Mouse (Mus musculus) cerebellum, postnatal 4 days (tissue): ENCODE results near the gene Nbea.

ENCODE experiments used
- DNase-seq, 2 experiments: peaks; one replicate each; pipeline ENCODE4 v3.0.0; 2022; ENCODE audit warnings: low spot score in 2 of 2, mixed read lengths in 1 of 2

The Nbea gene

DNA sequence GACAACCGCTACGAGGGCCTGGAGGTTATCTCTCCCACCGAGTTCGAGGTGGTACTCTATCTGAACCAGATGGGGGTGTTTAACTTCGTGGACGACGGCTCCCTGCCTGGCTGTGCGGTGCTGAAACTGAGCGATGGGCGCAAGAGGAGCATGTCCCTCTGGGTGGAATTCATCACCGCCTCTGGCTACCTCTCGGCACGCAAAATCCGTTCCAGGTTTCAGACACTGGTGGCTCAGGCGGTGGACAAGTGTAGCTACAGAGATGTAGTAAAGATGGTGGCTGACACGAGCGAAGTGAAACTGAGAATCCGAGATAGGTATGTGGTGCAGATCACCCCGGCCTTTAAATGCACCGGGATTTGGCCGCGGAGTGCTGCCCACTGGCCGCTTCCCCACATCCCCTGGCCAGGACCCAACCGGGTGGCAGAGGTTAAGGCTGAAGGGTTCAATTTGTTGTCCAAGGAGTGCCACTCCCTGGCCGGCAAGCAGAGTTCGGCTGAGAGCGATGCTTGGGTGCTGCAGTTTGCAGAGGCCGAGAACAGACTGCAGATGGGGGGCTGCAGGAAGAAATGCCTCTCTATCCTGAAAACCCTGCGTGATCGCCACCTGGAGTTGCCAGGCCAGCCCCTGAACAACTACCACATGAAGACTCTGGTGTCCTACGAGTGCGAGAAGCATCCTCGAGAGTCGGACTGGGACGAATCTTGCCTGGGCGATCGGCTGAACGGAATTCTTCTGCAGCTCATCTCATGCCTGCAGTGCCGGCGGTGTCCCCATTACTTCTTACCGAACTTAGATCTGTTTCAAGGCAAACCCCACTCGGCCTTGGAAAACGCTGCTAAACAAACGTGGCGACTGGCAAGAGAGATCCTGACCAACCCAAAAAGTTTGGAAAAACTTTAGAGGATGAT is 400.1 kb downstream of the Nbea start:
- peak; percentile 29 to 53 for DNase-seq

DNA sequence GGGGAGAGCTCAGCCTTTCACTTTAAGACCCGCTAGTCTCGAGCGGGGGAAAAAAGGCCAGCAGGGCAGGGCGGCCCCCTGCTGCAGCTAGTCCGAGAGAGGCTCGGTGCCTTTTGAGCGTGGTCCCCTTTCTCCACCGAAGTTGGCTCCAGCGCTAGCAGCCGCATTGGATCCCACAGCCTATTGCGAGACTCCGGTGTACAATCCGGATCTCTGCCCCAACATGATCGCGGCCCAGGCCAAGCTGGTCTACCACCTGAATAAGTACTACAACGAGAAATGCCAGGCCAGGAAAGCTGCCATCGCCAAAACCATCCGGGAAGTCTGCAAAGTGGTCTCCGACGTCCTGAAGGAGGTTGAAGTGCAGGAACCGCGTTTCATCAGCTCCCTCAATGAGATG is 400.7 kb downstream of the Nbea start:
- no peak for DNase-seq

DNA sequence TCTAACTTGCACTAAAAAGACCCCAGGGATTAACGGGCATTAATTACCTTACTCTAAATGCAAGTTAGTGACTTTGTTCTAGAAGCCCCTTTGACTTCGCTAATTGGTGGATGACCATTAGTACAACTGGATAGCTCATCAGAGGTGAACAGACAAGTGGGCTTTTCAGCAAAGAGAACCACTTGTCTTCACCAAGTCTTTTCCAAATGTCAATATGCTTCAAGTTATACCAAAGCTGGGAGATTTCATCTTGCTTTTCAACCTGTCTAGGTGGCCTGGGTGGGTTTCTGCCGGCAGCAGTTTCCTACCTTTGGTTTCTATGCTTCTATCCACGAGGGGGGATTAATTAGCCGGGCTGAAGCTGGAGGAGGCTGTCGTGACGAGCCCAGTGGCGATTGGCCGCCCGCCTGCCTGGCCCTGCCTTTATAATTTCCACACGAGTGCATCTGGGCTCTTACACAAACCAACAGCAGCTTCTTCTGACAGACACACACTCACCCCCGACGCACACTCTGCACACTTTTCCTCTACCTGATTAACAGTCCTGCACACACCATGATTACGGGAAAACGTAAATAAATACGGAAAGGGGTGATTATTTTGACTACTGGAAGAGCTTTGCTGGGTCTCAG is 401.3 kb downstream of the Nbea start, which contains the start of gene Mab21l1:
Mab21l1 (plus strand) TSS at position 455 of the 632 bp plus-strand sequence.
- DNase-seq, result peak; percentile 61 to 88

DNA sequence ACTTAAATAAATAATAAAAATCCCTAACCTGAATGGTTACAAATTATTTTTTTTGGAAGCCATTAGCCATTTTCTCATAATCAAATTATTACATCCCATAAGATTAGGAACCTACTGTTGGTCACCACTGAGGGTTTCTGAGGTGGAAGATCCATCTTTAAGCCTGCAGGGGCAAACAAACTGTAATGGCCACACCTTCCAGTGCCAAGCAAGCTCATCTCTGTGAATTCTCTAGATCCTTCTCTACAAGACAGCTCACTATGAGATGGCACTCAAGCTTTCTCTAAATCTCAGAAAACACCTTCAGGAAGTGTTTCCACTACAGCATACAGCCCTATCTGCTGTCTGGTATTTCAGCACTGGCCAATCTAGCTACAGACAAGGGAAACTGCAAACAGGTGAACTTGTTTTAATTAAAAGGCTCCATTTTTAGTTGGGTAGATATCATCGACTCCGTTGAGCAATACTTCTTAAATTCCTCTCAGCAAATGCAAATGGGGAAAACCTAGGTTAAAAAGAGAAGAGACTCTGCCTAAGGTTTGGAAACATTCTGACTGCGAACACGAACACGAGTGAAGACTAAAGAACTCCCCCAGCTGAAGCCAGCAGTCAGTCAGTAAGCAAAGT is 402.0 kb downstream of the Nbea start:
- DNase-seq, result no peak

DNA sequence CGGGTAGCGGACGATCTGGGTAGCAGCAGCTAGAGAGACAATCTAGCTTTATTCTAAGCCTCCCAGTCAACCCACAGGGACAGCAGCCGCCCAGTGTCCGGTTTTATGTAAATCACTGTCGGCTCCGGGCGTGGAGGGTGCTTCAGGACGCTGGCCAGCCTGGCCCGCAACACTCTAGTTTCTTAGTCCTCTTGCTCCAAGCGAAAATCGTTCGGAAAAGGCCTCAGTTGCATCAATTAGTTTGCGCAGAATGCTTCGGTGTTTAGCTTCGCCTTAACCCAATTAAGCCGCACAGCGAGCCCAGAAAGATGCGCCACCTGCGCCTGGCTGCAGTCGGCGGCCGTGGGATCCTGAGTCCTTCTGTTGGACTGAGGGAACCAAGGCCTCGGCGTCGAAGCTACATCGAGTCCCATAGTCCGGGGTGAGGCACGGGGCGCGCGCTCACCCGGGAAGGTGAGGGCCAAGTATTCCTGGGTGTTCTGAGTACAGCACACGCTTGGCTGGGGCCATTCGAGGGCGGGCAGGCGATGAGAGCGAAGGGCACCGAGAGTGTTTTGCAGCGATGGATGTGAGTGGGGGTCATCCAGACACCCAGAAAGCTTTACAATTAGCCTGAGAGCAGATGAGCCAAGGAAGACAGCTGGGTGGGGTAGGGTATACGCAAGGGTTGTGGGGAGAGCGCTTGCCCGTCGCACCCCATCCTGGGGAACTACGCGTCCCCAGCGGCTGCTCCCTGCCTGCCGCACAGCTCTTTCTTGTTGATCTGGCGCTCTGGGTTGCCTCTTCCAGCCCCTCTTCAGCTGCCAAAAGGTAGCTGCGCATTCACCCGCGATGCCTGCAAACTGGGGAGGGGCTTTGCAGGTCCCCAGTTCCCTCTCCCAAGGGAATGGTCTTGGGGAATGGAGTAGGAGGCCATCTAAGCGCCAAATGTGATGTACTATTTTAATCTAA is 403.1 kb downstream of the Nbea start:
- peak in 1 of 2 experiments; percentile 66 for DNase-seq

DNA sequence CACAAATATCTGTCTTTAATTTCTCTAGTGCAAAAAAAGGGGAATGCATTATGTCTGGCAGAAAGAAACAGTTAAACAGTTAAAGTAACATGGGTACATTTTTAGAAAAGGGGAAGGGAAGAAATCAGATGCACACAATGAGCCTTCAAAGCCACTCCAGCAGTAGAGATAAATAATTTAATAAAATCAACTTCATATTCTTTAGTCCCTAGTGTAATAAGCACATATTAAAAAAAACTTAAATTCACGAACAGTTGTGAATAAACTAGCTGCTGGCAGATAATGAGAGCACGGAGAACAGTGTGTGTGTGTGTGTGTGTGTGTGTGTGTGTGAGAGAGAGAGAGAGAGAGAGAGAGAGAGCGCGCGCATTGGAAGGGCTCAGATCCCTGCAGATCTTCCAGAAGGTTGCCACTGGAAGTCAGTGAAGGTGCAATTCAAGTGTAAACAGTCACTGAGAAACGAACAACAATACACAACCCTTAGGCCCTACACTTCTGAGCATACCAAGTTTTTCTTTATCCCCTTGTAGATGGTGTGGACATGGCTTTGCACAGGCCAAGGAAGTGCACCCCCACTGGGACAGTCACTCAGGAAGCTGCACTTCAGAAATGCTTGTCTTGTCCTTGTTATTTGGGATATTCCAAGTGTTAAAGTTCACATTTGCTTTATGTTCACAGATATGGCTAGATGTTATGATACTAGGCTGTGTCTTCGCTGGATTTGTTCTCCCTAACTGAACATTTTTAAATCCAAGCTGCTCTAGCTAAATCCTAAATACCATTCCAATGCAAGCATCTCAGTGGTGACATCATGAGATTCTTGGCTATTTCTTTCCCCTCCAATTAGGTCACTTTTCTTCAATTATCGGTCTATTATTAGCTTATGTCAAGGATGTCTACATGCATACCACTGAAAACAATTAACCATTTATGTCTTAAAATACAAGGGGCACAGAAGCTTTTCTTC is 404.5 kb downstream of the Nbea start:
- no peak for DNase-seq

DNA sequence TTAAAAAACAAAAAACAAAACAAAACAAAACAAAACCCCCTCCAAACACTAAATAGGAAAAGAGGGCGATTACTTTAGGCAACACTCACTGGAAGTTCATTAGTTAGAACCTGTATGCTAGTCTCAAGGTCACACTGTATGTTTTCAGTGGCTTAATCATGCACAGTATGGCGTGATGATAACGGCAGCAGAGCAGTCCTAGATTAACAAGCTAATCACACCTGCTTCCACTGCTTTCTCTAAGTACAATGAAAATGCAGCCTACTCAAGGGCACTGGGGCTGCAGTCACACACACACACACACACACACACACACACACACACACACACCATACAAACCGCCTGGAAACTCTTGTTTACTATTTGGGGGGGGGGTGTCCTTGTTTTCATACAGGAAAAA is 406.0 kb downstream of the Nbea start:
- no peak for DNase-seq

DNA sequence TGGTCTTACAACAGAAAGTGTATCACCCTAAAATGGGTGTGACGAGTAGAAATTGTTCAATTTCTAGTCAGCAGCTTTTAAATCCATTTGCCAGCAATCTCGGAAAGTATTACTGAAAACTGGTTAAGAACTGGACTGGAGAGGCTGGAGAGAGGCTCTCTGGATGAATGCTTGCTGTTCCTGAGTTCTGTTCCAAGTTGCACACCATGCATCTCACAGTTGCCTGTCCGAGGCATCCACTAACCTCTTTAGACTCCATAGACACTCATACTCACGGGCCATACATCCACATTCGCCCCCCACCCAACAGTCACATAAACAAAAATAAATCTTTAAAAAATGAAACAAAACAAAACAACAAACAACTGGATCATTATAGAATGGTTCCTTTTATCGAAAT is 407.7 kb downstream of the Nbea start:
- DNase-seq, result no peak

DNA sequence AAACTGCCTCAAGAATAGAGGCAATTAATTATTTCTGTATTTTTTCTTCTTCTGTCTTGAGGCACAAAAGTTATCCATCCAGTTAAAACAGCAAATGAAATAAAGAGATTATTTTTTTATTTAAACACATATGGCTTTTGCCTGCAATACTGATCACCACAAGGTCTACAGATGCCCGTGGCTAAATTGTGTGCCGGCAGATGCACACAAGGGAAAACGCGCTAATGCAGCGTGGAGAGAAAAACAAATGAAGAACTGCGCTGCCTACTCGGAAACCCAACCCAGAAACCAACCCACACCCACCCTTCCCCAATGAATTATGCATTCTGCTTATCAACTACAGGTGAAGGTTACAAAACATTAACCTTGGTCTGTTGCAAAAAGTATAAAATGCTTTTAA is 408.3 kb downstream of the Nbea start:
- DNase-seq, result no peak

DNA sequence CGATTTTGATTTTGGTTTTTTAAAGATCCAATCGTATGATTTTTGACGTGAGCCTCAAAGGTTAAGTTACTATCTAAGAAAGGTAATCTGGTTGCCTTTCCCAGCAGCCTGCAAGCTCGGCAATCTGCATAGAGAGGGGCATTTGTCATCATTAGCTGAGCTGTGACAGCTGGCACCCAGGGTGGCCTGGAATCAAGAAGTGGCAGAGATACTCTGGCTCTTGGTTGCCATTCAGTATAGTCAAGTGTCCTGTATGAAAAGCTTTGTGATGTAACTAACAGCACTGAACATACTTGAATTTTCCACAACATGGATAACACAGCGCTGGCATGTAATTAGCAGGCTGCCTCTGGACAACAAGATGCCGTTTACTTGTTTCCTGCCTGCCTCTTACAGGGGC is 409.3 kb downstream of the Nbea start:
- no peak for DNase-seq

DNA sequence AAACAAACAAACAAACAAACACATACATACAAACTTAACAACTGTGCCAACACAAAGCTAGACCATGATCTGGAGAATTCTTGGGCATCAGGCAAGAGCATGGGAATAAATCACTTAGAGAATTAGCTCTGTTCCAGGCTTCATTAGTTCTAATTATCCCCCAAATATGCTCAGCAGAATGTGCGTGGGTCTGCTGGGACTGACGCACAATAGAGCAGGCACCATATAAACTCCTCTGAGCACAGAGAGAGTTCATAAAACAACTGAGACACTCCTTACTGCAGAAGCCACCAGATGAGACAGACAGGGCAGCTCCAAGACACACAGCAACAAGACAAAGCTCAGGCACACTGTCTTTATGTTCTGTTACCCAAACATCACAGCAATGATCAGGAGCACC is 414.2 kb downstream of the Nbea start:
- no peak for DNase-seq

DNA sequence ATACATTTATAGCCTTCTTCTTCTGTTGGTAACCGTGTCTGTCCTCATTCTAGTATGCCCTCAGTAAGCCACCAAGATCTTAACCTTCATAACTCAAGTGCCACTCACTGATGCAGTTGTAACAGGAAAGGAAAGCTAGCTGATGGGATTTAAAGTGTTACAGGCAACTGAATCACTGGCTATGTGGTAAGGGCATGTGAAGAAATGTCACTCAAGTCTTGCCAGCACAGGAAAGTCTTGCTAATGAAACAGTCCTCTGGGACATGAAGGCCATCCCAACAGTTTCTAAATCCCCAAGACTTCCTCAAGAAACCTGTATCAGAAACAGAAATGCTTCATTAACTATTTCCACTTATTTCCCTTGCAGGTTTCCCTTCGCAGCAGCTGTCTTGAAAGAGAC is 414.8 kb downstream of the Nbea start:
- DNase-seq, result no peak

DNA sequence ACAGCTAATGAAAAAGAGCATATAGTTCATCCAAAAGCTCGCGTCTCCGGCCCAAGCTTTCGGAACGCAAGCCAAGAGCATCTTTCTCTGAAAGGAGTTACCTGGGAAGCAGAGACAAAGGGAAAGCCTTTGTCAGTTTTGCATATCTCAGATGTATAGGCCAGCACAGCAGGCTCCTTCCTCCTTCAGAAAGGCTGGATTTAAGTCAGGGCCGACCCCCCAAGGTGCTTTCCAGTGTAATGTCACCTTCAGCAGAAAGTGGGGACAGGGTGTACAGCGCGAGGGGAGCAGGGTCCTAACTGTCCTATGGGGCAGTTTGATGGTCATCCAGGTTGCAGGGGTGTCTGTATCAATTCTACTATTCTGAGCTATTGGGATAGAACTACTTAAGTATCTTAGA is 419.9 kb downstream of the Nbea start:
- DNase-seq, result no peak

DNA sequence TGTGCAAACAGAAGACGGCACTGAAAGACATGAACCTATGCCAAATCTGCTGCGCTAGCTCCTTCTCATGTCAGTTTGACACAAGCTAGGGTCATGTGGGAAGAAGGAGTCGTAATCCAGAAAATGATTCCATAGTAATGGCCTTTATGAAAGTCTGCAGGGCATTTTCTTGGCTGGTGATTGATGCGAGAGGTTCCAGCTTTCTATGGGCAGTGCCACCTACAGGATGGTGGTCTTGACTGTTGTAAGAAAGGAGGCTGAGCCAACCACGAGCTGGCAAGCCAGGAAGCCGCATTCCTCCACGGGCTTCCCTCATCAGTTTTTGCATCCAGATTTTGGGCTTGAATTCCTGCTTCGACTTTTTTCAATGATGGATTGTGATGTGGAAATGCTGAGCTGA is 425.2 kb downstream of the Nbea start:
- DNase-seq, result peak in 1 of 2 experiments; percentile 53

DNA sequence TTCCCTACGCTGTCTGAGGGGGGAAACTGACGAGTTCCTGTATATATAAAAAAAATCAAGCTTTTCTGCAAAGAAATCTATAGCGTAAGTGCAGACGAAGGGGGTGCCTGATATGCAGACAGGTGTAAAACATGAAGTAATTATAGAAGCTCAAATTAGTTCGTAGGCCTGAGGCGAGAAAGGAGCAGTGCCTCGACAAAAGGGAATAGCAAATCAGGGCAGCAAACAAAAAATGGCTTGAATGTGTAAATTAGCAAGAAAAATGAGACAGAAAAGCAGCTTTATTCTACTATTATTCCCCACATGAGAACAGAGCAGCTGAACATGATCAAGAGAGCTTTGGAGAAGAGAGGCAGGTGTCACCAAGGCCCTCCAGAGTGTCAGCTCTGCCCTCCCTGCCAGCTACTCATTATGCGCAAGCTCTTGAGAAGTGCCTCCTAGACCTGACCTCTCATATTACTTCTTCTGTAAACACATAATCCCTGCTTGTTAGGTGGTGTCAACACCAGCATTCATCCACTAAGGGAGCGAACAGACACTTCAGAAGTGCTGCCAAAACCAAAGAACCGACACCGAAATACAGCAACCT is 426.8 kb downstream of the Nbea start:
- no peak for DNase-seq

DNA sequence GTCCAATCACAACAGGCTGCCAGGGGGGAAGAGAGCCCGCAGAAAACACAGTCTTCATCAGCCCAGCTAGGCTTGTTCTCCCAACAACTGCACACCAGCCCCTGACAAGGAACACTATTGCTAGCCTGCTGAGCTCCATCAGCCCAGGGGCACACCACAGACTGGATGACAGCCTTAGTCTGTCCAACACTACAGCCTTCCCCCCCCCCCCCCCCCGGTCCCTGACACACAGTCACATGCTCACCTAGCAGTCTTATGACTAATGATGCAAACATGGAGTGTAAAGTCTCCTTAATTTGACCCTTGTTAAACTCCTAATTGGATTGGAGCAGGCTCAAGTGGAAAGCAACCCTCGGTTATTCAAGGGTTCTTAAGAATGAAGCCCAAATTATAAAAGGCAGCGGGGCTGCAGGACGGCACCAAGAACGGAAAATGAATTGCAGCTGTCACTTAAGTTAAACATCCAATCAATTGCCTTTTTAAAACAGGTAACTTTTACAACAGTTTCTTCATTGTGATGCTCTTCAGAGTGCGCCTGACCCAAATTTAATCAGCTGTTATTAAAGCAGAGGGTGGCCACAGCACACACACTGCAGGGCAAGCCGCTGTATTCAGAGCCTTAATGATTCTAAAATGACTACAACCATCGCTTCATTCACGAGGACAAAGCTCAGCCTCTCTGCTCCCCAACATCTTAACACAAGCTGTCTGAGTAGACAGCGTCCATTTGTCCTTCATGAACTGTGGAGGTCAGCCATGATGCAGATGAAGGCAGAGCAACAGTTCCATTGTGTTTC is 427.5 kb downstream of the Nbea start:
- no peak for DNase-seq

DNA sequence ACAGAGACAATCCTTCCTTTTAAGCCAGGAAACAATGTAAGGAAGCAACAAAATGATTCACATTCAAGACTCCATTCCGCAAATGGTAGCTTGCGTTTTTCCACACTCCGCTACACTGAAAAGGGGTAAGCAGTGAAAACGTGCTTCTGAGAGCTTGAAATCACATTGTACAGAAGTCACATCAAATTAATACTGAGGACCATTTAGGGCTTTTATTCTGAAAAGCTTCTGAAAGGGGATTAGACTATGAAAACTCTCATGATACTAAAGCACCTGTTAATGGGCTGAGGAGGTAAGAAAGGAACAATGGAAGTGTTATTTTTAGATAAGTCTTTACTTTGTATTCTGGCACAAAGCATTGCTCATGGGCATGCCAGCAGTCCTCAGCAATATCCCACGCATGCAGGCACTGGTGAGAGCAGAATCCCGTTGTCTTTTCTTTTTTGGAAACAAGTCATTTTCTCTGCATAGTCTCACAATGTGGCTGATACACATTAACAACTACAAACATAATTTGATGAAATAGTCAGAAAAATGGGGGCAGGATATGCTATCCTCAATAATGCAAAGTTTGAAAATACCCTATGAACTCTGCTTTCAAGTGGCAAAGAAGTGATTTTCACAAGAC is 428.4 kb downstream of the Nbea start:
- DNase-seq, result no peak

DNA sequence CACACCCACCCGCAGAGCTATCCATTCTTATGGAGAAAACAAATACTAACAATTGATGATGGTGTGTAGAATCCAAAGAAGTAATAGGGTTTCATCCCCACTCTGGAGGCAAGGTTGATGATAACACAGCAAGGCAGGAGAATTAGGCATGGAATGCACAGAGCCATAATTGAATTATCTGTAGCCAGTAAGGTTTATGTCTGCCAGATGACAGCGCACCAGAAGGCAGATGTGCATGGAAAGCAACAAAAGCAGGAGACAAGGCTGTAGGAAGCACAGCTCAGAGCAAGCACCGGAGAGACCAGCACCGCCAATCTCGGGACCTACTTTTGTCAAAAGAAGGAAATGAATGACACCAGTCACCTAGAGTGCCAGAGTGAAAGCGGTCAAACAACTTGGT is 429.6 kb downstream of the Nbea start:
- no peak for DNase-seq

DNA sequence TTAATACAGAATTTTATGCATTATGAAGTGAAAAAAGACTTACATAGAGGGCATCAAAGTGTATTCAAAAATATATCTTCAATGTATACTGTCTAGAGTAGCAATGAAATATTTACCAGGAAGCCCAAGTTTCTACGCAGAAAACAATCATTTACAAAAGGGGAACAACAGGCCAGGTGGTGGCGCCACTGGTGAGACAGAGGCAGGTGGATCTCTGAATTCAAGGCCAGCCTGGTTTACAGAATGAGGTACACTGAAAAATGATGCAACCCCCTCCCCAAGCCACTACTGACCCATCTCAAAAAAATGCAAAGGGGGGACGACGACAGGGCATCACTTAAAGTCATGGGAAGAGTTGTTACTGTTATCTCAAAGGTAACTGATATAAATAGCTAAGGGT is 430.9 kb downstream of the Nbea start:
- DNase-seq, result no peak
